Mouse (Mus musculus) neural tube, embryonic 14.5 days (tissue): ENCODE data around the gene Nelfb. TPM values are rescaled to one million over a fixed set of nuclear protein-coding genes. Genes with fewer than 3 reads are reported as not detected.

ENCODE experiments used
- ATAC-seq: fragments of 200-750 bp; cut with Nextera tagmentation; 2 replicates; pipeline ENCODE4 v1.8.0; 2017; ENCODE audit warnings: low read depth, mild to moderate bottlenecking, moderate TSS enrichment, moderate library complexity
- H3K27ac ChIP-seq: fragments of 300-500 bp; sonication (generic); 2 replicates; pipeline ENCODE4 v1.5.1; 2014; ENCODE audit warnings: low read depth, mild to moderate bottlenecking, control low read depth, low read length, moderate library complexity, mixed read lengths
- H3K27me3 ChIP-seq: fragments of 300-500 bp; sonication (generic); 2 replicates; pipeline ENCODE4 v1.6.1; 2014; ENCODE audit warnings: low read length; ENCODE audit not compliant: control insufficient read depth, insufficient read depth
- H3K36me3 ChIP-seq: fragments of 300-500 bp; sonication (generic); 2 replicates; pipeline ENCODE4 v1.6.1; 2014; ENCODE audit warnings: low read length, mixed read lengths; ENCODE audit not compliant: control insufficient read depth, insufficient read depth
- H3K4me1 ChIP-seq: fragments of 300-500 bp; sonication (generic); 2 replicates; pipeline ENCODE4 v1.6.1; 2014; ENCODE audit warnings: low read length; ENCODE audit not compliant: control insufficient read depth, insufficient read depth
- H3K4me2 ChIP-seq: fragments of 300-500 bp; sonication (generic); 2 replicates; pipeline ENCODE4 v1.6.1; 2014; ENCODE audit warnings: mild to moderate bottlenecking, low read depth, low read length, control low read depth
- H3K4me3 ChIP-seq: fragments of 300-500 bp; sonication (generic); 2 replicates; pipeline ENCODE4 v1.5.1; 2014; ENCODE audit warnings: low read depth, low read length, control low read depth, mixed read lengths
- H3K9ac ChIP-seq: fragments of 300-500 bp; sonication (generic); replicated peaks from 2 replicates; pipeline ENCODE4 v1.6.1; 2014; ENCODE audit warnings: low read depth, mild to moderate bottlenecking, control low read depth, low read length, mixed read lengths
- H3K9me3 ChIP-seq: fragments of 300-500 bp; sonication (generic); 2 replicates; pipeline ENCODE4 v1.6.1; 2016; ENCODE audit warnings: low read length; ENCODE audit not compliant: control insufficient read depth
- WGBS: fragments of 180-500 bp; shearing (Covaris S2); extraction: QIAGEN DNeasy Blood & Tissue Kit; methylation state at CpG from one replicate; pipeline ENCODE4 v1.1.7; 2014; 5-methylcytosine and 5-hydroxymethylcytosine counted together
- polyA plus RNA-seq: library from polyadenylated mRNA; unstranded; fragments of >200 nt; fragmentation: Nextera tagmentation; extraction: Ambion mirVana; gene quantifications from 2 replicates; pipeline ENCODE4 v1.2.1, GENCODE M21; 2014

Nelfb gene
- polyA plus RNA-seq, 1 experiment from 2014 or later, result 74.7 TPM

DNA sequence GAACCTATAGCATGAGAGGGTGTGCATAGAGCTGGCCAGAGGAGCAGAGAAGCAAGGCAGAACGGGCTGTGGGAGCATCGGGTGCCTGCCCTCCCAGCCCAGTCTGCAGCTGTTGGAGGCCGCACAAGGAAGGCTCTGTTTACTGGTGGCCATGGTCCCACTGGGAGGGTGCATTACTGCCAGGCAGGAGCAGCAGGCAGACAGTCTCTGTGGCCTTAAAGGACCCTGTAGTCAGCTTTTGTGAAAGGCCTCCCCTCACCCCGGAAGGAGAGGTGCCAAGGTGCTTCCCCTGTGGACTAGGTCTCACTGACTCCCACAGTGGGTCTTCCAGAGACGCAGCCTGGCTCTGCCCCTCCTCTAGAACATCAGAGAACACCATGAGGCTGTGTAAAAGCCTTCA is 15.6 kb upstream of the Nelfb start:
- Histone ChIP-seq H3K36me3 (no peaks in the 10 kb centered on the region), H3K4me3 (no peak overlapping the region), H3K4me2 (no peak overlapping the region), H3K9me3 (no peaks in the 10 kb centered on the region), H3K4me1 (peaks cover 7% of the 10 kb centered on the region; the same call in 1 of the 2 replicates), H3K9ac (no peak overlapping the region), H3K27me3 (no peaks in the 10 kb centered on the region), H3K27ac (no peak overlapping the region)
- ATAC-seq, result no peak
- 83% methylated on average over 5 of the region's 5 CpGs for WGBS

DNA sequence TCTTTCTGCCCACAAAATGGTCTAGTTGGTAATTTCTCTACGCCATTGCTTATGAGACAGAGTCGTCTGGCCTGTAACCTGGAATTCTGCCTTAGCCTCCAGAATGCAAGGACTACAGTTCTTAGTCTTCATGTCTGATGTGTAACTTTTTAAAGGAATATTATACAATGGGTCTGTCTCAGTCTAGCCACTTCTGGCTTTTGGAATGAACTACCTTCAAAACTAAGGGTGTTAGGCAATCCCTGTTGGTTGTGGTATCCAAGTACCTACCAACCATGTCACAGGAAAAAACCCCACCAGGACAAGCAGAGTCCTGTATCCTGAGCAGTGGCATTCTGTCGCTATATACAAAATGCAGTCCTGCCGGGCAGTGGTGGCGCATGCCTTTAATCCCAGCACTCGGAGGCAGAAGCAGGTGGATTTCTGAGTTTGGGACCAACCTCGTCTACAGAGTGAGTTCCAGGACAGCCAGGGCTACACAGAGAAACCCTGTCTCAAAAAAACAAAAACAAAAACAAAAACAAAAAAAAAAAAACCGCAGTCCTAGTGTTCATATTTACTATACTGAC is 14.6 kb upstream of the Nelfb start:
- no peak overlapping the region for H3K9ac ChIP-seq
- H3K4me3 ChIP-seq, result peak overlapping the region; percentile 81; the same call in 1 of the 2 replicates
- no peak for ATAC-seq

DNA sequence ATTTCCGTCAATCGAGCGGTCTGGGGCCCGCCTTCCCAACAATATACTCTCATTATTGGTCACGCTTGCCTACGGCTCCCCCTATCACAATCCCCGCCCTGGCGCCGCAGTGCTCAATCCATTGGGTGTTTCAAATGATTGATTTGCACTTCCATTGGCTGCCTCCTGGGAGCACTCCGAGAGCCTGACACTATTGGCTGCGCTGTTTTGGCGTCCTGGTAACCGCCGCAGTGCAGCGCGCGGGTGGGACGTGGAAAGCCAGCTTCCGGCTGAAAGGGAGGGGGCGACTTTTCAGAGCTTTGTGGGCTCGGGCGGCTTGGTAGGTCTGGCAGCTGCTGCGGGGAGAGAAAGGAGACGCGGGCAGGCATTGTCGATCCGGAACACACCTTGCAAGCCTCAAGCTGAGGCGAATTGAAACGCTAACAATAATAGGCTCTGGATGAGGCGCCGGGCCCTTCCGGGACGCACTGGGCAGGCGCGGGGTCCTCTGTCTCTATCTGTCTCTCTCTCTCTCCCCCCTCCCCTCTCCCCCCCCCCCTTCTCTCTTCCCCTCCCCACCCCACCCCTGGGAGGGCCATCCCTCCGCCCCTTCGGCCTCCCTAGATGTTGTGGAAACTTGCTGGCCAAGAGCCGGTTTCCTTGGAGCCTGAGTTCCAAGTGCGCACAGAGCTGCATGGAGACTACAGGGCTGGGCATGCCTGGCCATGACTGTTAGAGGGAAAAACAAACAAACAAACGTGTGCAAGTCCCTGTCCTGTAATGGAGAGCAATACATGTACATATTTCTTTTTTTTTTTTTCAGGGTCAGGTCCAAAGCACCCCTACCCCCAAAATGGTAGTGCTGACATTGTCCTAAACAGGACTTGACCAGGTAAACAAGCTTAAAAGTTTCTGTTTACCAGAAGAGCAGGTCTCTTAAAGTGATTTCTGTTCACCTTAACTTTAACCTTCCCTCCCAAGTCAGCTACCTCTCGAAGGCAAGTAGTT is 13.8 kb upstream of the Nelfb start:
- peak; percentile 97 for ATAC-seq
- Histone ChIP-seq H3K4me3 (peak overlapping the region; percentile 81), H3K9ac (peak overlapping the region; percentile 51), H3K4me2 (peak overlapping the region; percentile 51), H3K36me3 (no peaks in the 10 kb centered on the region), H3K4me1 (peaks cover 7% of the 10 kb centered on the region; the same call in 1 of the 2 replicates), H3K27me3 (no peaks in the 10 kb centered on the region), H3K27ac (peak overlapping the region; percentile 91), H3K9me3 (no peaks in the 10 kb centered on the region)
- WGBS, result 2% methylated on average over 41 of the region's 41 CpGs

More for the DNA sequence above, 14.6 kb upstream of the Nelfb start:
- no peaks in the 10 kb centered on the region for H3K27me3 ChIP-seq
- no peaks in the 10 kb centered on the region for H3K36me3 ChIP-seq
- peak overlapping the region; percentile 51 for H3K4me2 ChIP-seq
- H3K9me3 ChIP-seq, result no peaks in the 10 kb centered on the region
- peak overlapping the region; percentile 91 for H3K27ac ChIP-seq
- peaks cover 7% of the 10 kb centered on the region; the same call in 1 of the 2 replicates for H3K4me1 ChIP-seq
- WGBS, result 78% methylated on average over 8 of the region's 8 CpGs

DNA sequence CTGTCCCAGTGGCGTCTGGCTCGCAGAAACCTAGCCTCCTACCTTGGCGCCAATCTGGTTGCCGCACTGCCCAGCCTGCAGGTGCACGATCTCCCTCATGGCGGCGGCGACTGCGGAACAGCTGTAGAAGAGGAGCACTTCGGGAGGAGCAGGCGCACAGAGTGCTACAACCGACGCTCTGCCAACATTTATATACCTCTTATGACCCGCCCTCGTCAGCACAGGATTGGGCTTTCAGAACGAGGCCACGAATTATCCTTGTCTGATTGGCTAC is 13.1 kb upstream of the Nelfb start, which contains the start of gene Tubb4b:
Gene Tubb4b, minus strand, starts transcription at position 211 of the 274 bp plus-strand sequence.
- Histone ChIP-seq H3K4me3 (peak within 1 kb of the TSS; percentile 81), H3K9ac (peak within 1 kb of the TSS; percentile 75), H3K36me3 (no peaks in the 10 kb centered on the region), H3K4me1 (peaks cover 7% of the 10 kb centered on the region; the same call in 1 of the 2 replicates), H3K4me2 (peak within 1 kb of the TSS; percentile 94), H3K27me3 (no peaks in the 10 kb centered on the region), H3K9me3 (no peaks in the 10 kb centered on the region), H3K27ac (peak within 1 kb of the TSS; percentile 91)
- WGBS, result under 1% methylated on average over 17 of the region's 17 CpGs
- no peak for ATAC-seq

DNA sequence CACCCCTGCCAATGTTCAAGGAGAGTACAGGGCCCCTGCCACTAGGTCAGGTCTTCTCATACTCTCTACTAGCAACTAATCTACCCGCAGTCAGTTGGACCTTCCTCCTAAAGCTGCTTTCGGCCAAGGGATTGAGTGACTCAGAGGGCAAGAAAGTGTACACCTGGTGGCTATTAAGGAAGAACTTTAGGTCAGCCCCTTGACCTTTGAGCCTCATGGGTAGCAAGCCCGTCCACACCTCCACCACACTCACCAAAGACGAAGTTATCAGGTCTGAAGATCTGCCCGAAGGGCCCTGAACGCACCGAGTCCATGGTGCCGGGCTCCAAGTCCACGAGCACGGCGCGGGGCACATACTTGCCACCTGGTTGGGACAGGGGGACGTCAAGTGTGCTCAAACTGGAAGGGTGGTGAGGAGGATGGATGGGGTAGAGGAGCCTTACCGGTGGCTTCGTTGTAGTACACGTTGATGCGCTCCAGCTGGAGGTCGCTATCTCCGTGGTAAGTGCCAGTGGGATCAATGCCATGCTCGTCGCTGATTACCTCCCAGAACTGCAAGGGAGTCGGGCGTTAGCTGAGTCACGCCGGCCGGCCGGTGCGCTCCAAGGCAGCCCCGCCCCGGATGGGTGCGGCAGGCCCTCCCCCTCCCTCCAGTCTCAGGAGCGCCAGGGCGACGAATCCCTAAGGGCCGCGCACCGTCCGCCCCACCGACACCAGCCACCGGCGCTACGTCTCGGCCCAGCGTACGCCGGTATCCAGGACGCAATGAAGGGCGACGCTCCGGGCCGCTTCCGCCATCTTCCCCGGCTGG is 12.6 kb upstream of the Nelfb start:
- Histone ChIP-seq H3K4me1 (peaks cover 7% of the 10 kb centered on the region; the same call in 1 of the 2 replicates), H3K27ac (peak overlapping the region; percentile 86), H3K9ac (peak overlapping the region; percentile 75), H3K9me3 (no peaks in the 10 kb centered on the region), H3K36me3 (no peaks in the 10 kb centered on the region), H3K4me2 (peak overlapping the region; percentile 94), H3K4me3 (peak overlapping the region; percentile 81), H3K27me3 (no peaks in the 10 kb centered on the region)
- WGBS, result 3% methylated on average over 53 of the region's 53 CpGs
- ATAC-seq, result peak; percentile 42

DNA sequence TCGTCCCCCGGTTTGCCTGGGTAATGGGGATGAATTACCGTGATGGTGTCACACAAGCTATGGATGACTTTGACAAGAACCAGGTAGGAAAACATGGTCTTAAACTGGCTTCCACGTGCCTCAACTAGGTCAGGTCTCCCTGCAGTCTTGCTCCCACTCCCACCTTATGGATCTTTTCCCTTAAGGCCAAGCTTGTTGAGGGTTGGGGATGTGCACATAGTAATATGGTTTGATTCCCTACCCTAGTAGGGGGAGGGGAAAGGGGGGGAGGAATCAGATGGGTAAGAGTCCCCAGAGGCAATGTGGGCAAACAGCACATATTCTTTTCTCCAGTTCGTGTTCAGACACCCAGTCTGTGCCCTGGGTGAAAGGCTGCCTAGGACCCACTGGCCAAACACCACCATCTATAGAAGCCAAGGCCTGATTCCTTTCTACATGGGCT is 10.1 kb upstream of the Nelfb start:
- H3K4me1 ChIP-seq, result peaks cover 7% of the 10 kb centered on the region; the same call in 1 of the 2 replicates
- H3K4me2 ChIP-seq, result no peak overlapping the region
- H3K27ac ChIP-seq, result no peak overlapping the region
- no peak overlapping the region for H3K9ac ChIP-seq
- no peaks in the 10 kb centered on the region for H3K27me3 ChIP-seq
- no peak overlapping the region for H3K4me3 ChIP-seq
- no peak for ATAC-seq
- WGBS, result 75% methylated on average over 5 of the region's 5 CpGs
- H3K9me3 ChIP-seq, result no peaks in the 10 kb centered on the region
- no peaks in the 10 kb centered on the region for H3K36me3 ChIP-seq

DNA sequence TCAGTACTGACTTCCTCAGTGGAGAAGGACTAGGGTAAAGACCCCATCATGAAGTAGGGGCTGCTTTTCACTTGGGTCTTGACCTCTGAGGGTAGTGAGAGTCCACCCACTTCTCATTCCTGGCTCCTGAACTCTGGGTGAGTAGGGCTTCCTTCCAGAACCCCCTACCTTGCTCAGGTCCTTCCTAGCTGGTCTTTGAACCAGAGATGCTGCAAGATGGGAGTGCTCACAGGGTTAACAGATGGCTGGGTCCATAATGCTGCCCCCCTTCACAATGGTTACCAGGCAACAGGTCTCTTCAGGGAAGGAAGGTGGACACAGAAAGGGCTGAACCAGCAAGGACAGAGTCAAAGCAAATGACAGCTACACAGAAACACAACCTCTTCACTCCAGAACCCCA is 7.2 kb upstream of the Nelfb start, which contains the start of gene Fam166a:
Gene Fam166a, plus strand, starts transcription at position 301 of the 400 bp plus-strand sequence.
- Histone ChIP-seq H3K27me3 (no peaks in the 10 kb centered on the region), H3K27ac (no peak within 1 kb of the TSS), H3K9ac (no peak within 1 kb of the TSS), H3K36me3 (no peaks in the 10 kb centered on the region), H3K4me2 (no peak within 1 kb of the TSS), H3K4me1 (peaks cover 3% of the 10 kb centered on the region; the same call in 1 of the 2 replicates), H3K4me3 (no peak within 1 kb of the TSS), H3K9me3 (no peaks in the 10 kb centered on the region)
- no peak for ATAC-seq

DNA sequence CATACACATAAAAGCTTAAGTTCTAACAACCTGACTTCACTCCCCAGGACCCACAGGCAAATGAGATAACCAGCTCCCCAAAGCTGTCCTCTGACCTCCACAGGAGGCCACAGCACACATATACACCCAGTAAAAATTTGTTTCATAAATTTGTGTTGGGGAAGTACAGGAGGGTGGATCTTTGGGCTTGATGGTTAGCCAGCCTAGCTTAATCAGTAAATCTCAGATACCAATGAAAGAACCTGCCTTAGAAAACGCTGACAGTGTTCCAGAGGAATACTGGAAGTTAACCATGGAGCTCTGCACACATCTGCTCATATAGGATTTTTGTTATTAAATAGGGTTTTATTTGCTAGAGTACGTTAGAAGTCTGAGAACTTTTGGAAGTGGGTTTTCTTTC is 6.4 kb upstream of the Nelfb start:
- Histone ChIP-seq H3K4me2 (no peak overlapping the region), H3K27ac (no peak overlapping the region), H3K9me3 (no peaks in the 10 kb centered on the region), H3K4me1 (no peaks in the 10 kb centered on the region), H3K9ac (no peak overlapping the region), H3K4me3 (no peak overlapping the region), H3K27me3 (no peaks in the 10 kb centered on the region), H3K36me3 (no peaks in the 10 kb centered on the region)
- WGBS, result 65% methylated on average over 2 of the region's 2 CpGs
- ATAC-seq, result no peak
